Mouse (Mus musculus) adrenal gland, adult 2 months (tissue): ENCODE data around the gene Col4a2. TPM values are rescaled to one million over a fixed set of nuclear protein-coding genes. Genes with fewer than 3 reads are reported as not detected.

ENCODE experiments used
- DNase-seq: peaks from one replicate; pipeline ENCODE4 v3.0.0; 2021
- polyA plus RNA-seq: library from polyadenylated mRNA; depleted of rRNA; stranded (reverse); fragments of >200 nt; gene quantifications from 2 replicates; pipeline ENCODE4 v1.2.3, GENCODE M21; 2012
- total RNA-seq, 2 experiments: library from RNA; stranded (reverse); gene quantifications; 2 replicates each; pipeline ENCODE4 v1.2.3; 2021

Col4a2 gene
- total and polyA plus RNA-seq, 3 experiments = 115 to 193 (median 127) TPM

GRCm38 (mm10) chr8:11323681-11324080 is 11.1 kb downstream of the Col4a2 start:
- no peak for DNase-seq

- no peak for DNase-seq
These were observed 12.3 kb downstream of the Col4a2 start for GRCm38 (mm10) chr8:11324801-11325395.

GRCm38 (mm10) chr8:11327298-11327697 is 14.7 kb downstream of the Col4a2 start:
- DNase-seq = no peak

GRCm38 (mm10) chr8:11327722-11328417 is 15.3 kb downstream of the Col4a2 start:
- no peak for DNase-seq

GRCm38 (mm10) chr8:11331561-11331960 is 19.0 kb downstream of the Col4a2 start:
- no peak for DNase-seq

- no peak for DNase-seq
These were observed 21.1 kb downstream of the Col4a2 start for GRCm38 (mm10) chr8:11333746-11334145.

GRCm38 (mm10) chr8:11334493-11334892 is 21.9 kb downstream of the Col4a2 start:
- no peak for DNase-seq

- DNase-seq = no peak
These were observed 22.6 kb downstream of the Col4a2 start for GRCm38 (mm10) chr8:11335238-11335637.

- no peak for DNase-seq
These were observed 23.7 kb downstream of the Col4a2 start for GRCm38 (mm10) chr8:11336346-11336745.

- DNase-seq = no peak
These were observed 25.0 kb downstream of the Col4a2 start for GRCm38 (mm10) chr8:11337642-11338041.

- no peak for DNase-seq
These were observed 25.9 kb downstream of the Col4a2 start for GRCm38 (mm10) chr8:11338507-11338906.

GRCm38 (mm10) chr8:11340310-11341110 is 27.9 kb downstream of the Col4a2 start:
- peak; percentile 92 for DNase-seq

- no peak for DNase-seq
These were observed 28.5 kb downstream of the Col4a2 start for GRCm38 (mm10) chr8:11341111-11341566.

GRCm38 (mm10) chr8:11344459-11344858 is 31.9 kb downstream of the Col4a2 start:
- no peak for DNase-seq

GRCm38 (mm10) chr8:11346225-11346624 is 33.6 kb downstream of the Col4a2 start:
- no peak for DNase-seq

- no peak for DNase-seq
These were observed 35.1 kb downstream of the Col4a2 start for GRCm38 (mm10) chr8:11347699-11348098.

- no peak for DNase-seq
These were observed 36.0 kb downstream of the Col4a2 start for GRCm38 (mm10) chr8:11348622-11349021.

GRCm38 (mm10) chr8:11351355-11351754 is 38.8 kb downstream of the Col4a2 start:
- no peak for DNase-seq

GRCm38 (mm10) chr8:11352514-11352913 is 39.9 kb downstream of the Col4a2 start:
- no peak for DNase-seq

GRCm38 (mm10) chr8:11354800-11355451 is 42.3 kb downstream of the Col4a2 start:
- no peak for DNase-seq

GRCm38 (mm10) chr8:11355900-11356299 is 43.3 kb downstream of the Col4a2 start:
- DNase-seq = no peak

GRCm38 (mm10) chr8:11356776-11357175 is 44.2 kb downstream of the Col4a2 start:
- DNase-seq = no peak
